Mouse (Mus musculus): ENCODE results near the gene Ppl.

Gene Ppl

DNA sequence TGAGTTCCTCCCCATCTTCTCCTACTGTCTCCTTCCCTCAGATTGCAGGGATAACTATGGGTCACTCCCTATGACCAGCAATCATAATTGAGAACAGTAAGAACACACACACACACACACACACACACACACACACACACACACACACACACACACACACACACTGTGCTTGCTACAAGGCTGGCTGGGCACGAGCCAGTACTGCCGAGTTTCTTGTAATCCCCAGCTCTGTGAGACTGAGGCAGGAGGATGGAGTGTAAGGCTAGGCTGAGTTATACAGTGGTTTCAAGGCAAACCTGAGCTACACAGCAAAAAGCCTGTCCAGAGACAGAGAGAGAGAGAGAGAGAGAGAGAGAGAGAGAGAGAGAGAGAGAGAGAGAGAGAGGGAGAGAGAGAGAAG lies 2.0 kb downstream of the Ppl start:
- DNase-seq (ENCODE audit: low read depth, low spot score): no peak

DNA sequence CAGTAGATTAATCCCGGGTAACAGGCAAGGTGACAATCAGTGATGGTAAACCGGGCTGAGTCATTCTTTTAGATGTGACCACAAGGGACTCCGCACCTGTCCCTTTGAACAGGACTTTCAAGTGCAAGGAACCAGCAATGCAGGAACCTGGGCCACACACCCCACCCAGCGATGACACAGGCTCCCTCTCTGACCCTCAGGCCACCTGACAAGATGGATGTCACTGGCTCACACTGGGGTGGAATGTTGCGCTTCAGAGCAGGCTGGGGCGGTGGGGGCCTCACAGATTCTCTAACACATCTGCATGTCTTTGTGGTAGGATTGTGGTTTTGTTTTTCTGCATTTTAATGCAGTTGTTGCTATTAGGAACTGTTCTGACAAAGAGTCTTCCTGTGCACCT lies 8.7 kb downstream of the Ppl start:
- no peak for DNase-seq (ENCODE audit: low read depth, low spot score)

GRCm38 (mm10) chr16:5119845-5120244 lies 12.4 kb downstream of the Ppl start:
- no peak for DNase-seq (ENCODE audit: low read depth, low spot score)

- DNase-seq (ENCODE audit: low read depth, low spot score): no peak
These were observed 12.8 kb downstream of the Ppl start for GRCm38 (mm10) chr16:5119385-5119784.

DNA sequence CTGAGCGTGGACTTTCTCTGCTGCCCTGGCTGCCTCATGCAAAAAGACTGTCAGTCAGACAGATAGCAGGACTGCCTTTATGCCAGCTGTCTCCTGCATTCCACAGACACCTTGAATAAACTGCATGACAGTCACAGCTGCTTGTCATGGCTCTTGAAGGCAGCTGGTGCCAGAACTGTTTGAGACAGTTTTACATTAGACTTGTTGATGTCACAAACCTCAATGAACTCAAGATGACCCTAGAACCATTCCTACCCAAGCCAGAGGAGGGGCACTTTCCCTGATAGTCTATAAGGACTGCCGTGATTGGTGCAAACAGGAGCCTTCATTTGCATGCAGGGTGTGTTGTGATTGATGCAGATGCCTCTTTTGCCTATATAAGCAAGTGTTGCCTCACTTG lies 18.6 kb downstream of the Ppl start:
- DNase-seq (ENCODE audit: low read depth, low spot score): no peak

- DNase-seq (ENCODE audit: low read depth, low spot score): no peak
These were observed 19.1 kb downstream of the Ppl start for GRCm38 (mm10) chr16:5113002-5113550.

DNA sequence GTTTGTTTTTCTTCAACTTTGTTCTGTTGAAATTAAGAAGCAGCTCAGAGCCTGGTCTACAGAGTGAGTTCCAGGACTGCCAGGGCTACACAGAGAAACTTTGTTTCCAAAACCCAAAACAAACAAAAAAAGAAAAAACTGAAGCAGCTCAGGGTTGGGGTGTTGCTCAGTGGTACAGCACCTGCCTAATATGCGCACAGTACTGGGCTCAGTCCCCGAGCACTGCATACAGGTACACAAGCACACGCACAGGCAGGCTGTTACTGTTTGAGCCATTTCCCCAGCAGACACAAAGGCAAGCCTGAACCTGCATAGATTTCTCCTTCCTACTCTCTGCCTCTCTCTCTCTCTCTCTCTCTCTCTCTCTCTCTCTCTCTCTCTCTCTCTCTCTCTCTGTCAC lies 21.2 kb downstream of the Ppl start:
- no peak for DNase-seq (ENCODE audit: low read depth, low spot score)

- no peak for DNase-seq (ENCODE audit: low read depth, low spot score)
These were observed 22.3 kb downstream of the Ppl start for GRCm38 (mm10) chr16:5109877-5110276.

- DNase-seq (ENCODE audit: low read depth, low spot score): no peak
These were observed 31.2 kb downstream of the Ppl start for GRCm38 (mm10) chr16:5101000-5101399.

GRCm38 (mm10) chr16:5096504-5096903 lies 35.7 kb downstream of the Ppl start:
- no peak for DNase-seq (ENCODE audit: low read depth, low spot score)

GRCm38 (mm10) chr16:5093285-5093684 lies 38.9 kb downstream of the Ppl start:
- DNase-seq (ENCODE audit: low read depth, low spot score): no peak

- DNase-seq (ENCODE audit: low read depth, low spot score): no peak
These were observed 43.2 kb downstream of the Ppl start for GRCm38 (mm10) chr16:5089021-5089420.

- DNase-seq (ENCODE audit: low read depth, low spot score): no peak
These were observed 46.0 kb downstream of the Ppl start for GRCm38 (mm10) chr16:5086179-5086578.

- no peak for DNase-seq (ENCODE audit: low read depth, low spot score)
These were observed 47.0 kb downstream of the Ppl start for GRCm38 (mm10) chr16:5085196-5085595.

GRCm38 (mm10) chr16:5074341-5074740 lies 57.9 kb downstream of the Ppl start:
- DNase-seq (ENCODE audit: low read depth, low spot score): no peak

GRCm38 (mm10) chr16:5071974-5072373 lies 60.2 kb downstream of the Ppl start:
- DNase-seq (ENCODE audit: low read depth, low spot score): no peak

- DNase-seq (ENCODE audit: low read depth, low spot score): no peak
These were observed 61.9 kb downstream of the Ppl start for GRCm38 (mm10) chr16:5070321-5070720.

GRCm38 (mm10) chr16:5063472-5063871 lies 68.7 kb downstream of the Ppl start:
- DNase-seq (ENCODE audit: low read depth, low spot score): no peak

- no peak for DNase-seq (ENCODE audit: low read depth, low spot score)
These were observed 74.1 kb downstream of the Ppl start for GRCm38 (mm10) chr16:5058114-5058513.

DNA sequence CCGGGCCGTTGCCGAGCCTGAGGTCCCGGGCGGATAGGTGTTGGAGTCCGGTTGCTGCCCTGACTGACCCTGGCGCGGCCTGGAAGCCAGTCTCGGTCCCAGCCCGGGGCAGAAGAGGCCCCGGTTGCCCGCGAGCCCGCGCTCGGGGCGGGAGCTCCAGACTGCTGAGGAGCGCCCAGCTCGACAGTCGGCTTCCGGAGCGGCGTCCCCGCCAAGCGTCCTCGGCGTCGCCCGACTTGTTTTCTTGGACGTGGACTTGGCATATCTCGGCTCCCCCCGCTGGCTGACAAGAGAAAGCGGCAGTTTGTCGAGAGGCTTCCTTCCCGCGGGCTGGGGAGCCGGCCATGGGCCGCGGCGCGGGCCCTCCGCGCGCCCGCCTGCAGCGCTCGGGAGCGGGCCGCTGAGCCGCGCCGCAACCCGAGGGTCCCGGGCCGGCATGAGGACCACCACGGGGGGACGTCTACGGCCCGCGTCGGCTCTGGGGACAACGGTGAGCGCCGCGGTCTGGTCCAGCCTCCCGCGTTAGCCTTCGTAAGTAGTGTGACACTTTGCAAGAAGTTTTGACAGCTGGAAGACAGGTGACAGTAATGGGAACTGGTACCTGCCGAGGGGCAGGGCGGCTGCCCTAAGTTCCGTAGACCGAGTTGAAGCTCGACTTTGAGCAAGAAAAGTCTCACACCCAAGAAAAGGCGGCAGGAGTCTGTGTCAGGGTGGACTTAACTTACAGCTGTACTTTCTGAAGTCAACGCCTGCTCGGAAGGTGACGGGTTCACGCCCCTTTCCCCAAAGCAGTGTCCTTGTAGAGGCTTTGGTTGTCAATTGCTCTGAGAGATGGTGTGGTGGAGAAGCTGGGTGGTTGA lies 81.7 kb downstream of the Ppl start:
- peak; percentile 14 for DNase-seq (ENCODE audit: low read depth, low spot score)

DNA sequence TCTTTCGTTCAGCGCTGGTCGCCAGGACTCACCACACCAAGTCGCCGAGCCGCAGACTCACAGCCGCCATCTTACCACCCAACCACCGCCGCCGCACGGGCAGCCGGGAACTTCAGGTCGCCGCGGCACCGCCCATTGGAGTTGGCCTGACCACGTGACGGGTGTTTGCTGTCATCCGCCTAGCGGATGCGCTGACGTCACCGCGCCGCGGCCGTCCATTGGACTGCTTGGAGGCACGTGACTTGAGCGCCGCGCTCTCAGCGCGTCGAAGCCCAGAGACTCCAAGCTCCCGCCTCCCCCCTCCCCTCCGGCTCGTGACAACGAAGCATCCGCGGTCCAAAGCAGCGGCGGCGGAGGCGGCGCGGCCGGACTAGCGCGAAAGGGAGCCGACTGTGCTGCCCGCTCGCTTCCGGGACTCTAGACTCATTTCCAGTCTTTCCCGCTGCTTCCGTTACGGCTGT lies 82.4 kb downstream of the Ppl start, which contains the start of the genes Glyr1 and Ubn1:
Glyr1 (minus strand) TSS at position 90 of the 461 bp plus-strand sequence.
Ubn1 (plus strand) TSS at position 284 of the 461 bp plus-strand sequence.
- peak; percentile 98 for DNase-seq (ENCODE audit: low read depth, low spot score)

GRCm38 (mm10) chr16:5049182-5049773 lies 82.9 kb downstream of the Ppl start:
- no peak for DNase-seq (ENCODE audit: low read depth, low spot score)

DNA sequence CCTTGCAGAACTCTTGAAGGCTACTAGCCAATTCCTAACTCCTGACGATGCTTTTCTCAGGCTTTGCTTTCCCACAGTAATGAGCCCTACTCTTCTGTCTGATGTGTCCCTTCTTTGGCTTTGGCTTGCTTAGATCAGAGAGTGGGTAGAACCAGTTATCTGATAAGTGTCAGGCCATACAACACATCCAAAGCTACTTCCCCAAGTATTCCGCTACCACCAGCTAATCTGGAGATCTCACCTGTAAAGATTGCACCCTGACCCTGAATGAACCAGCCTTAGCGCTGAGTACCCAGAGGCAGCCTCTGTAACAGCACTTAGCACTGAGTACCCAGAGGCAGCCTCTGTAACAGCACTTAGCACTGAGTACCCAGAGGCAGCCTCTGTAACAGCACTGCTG lies 86.9 kb downstream of the Ppl start:
- no peak for DNase-seq (ENCODE audit: low read depth, low spot score)
